Mouse (Mus musculus): Measurements from ENCODE around the gene Uap1l1.

The Uap1l1 gene

DNA sequence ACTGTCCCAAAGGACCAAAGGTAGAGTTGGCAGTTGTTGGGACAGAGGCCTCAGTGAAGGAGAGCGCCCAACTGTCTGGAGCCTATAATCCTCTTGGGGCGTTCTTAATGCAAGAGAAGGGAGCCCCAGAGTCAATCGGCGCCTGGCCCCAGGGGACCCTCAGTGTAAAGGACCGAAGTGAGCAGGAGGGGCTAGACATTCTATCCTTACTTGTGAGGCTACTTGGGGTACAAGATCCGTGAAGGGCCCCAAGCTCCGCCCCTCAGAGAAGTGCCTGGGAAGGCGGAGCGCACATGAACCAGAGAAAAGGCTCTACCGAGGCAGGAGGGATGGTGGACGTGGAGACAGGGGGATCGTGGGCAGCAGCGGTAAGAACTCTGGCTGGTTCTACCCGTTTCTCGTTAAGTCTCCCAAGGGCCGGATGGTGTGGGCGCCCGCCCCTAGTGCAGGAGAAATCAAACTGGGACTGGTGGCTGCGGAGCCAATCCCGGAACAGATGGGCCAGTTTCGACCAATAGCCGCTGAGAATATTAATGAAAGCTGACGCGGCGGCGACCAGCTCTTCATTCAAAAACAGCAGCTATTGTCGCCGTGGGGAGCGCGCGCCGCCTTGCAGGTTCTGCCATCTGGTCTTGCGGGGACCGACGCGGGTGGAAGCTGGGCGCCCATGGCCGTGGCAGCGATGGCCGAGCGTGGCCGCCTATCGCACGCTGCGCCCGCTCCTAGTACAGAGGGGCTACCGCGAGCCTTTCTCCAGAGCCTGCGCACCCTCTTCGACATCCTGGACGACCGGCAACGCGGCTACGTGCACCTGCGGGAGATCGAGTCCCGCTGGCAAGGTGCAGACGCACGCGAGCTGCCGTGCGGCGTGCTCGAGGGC is 6.5 kb upstream of the Uap1l1 start, which contains the start of gene Sapcd2:
Sapcd2 (plus strand) TSS at position 558 of the 880 bp plus-strand sequence.
- DNase-seq (ENCODE audit: low read depth, low spot score): peak; percentile 82

- DNase-seq (ENCODE audit: low read depth, low spot score): no peak
These were observed 4.5 kb upstream of the Uap1l1 start for GRCm38 (mm10) chr2:25369996-25370395.

DNA sequence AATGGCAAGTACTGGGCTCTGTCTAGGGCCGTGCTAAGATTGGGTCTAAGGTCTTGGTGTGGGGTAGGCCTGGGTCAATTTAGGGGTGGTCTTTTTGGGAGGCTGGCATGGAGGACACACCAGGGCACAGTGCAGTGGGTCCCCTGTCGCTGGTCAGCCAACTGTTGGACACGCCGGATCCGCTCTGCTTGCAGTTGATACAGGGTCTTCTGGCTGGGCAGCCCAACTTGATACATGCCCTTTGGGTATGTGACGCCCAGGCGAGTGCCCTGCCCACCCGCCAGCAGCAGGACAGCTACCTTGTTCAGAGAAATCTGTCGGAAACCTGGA is 756 bp downstream of the Uap1l1 start:
- DNase-seq (ENCODE audit: low read depth, low spot score): no peak

DNA sequence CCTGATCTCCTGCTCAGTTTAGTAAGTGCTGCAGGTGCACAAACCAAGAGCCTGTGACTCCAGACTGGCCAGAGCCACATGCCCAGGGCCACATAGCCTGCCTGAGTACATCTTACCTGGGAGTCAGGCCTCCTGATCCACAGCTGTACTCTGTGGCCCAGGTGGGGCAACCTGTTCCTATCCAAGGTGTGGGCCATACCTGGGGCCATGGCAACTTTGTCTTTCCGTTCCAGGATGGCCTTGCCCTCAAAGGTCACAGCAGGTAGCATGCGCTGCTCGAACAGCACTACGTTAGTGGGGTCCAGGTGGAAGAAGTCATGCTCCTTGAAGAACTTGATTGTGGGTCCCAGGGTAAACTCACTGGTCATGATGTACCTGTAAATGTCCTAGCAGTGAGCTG is 1.2 kb downstream of the Uap1l1 start:
- no peak for DNase-seq (ENCODE audit: low read depth, low spot score)

- no peak for DNase-seq (ENCODE audit: low read depth, low spot score)
These were observed 1.9 kb downstream of the Uap1l1 start for GRCm38 (mm10) chr2:25363478-25364178.

GRCm38 (mm10) chr2:25359848-25360247 is 5.6 kb downstream of the Uap1l1 start:
- no peak for DNase-seq (ENCODE audit: low read depth, low spot score)

DNA sequence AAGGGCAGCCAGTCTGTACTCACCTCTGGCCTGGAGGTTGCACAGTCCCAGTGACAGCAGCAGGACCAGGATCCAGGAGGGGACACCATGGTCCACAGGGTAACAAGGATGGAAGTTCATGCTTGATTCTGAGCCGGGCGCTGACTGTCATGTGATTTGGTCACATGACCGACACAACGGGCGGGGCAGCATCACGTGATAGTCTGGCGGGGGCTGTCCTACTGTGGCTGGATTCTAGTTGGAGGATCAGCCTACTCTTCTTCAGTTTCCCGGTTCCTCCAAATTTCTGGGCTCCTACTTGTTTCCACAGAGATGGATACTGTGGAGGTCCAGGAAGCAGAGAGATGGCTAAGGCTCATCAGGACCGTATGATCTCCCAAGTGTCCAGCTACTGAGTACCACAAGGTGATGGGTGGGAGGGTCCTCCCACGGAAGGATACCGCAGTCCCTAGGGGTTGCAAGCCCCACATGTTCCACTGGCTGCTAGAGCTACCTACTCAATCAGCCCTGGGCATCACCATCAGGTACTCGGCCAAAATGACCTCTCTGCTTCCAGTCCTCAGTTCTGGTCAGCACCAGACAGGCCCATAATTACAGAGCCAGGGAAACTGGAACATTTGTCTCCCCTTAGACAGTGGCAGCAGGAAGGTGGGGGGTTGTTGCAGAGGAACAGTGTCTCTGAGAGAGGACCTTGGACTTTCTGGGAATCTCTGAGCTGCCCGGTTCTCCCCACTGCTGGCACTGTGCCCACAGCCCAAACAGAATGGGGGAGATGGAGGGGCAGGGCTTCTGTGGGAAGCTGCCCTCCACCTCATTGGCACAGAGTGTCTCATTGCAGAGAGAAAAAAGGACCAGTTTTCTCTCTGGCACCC is 9.0 kb downstream of the Uap1l1 start, which contains the start of gene Dpp7:
Dpp7 (minus strand) TSS at position 152 of the 872 bp plus-strand sequence.
- DNase-seq (ENCODE audit: low read depth, low spot score): peak; percentile 81

- no peak for DNase-seq (ENCODE audit: low read depth, low spot score)
These were observed 9.9 kb downstream of the Uap1l1 start for GRCm38 (mm10) chr2:25355419-25356066.

- DNase-seq (ENCODE audit: low read depth, low spot score): no peak
These were observed 11.3 kb downstream of the Uap1l1 start for GRCm38 (mm10) chr2:25354211-25354610.

DNA sequence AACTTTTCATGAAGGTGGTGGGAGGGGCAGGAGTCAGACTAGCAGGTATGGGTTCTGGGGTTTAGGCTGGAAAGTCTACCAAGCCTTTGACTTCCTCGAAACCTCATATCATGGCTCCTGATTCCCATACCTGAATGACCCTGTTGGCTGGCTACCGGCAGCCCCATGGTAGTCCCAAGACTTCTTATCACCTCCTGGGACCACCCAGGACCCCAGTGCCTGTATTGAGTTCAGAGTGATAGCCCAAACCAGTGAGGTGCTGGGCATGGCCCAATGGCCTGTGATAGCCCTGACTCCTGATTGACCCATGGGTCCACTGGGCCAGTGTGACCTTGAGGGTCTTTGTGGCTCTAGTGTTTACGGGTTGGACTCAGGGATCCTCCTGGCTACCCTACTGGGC is 14.8 kb downstream of the Uap1l1 start:
- no peak for DNase-seq (ENCODE audit: low read depth, low spot score)

- DNase-seq (ENCODE audit: low read depth, low spot score): no peak
These were observed 16.0 kb downstream of the Uap1l1 start for GRCm38 (mm10) chr2:25349499-25349898.

DNA sequence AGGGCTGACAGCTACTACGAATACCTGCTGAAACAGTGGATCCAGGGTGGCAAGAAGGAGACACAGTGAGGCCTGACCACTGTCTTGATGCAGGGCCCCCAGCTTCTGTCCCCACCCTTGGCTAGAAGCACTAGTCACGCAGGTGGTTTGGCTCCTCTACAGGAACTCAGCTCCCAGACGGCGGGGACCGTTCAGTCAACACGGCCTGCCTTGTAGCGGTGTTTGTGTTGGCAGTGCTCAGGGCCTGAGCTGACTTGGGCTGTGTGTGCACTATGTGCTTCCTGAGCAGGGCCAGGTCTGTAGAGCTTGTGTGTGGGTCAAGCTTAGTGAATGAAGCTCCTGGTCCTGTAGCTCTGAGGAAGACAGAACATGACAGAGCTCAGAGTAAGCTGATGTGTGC is 17.3 kb downstream of the Uap1l1 start:
- no peak for DNase-seq (ENCODE audit: low read depth, low spot score)

- no peak for DNase-seq (ENCODE audit: low read depth, low spot score)
These were observed 27.2 kb downstream of the Uap1l1 start for GRCm38 (mm10) chr2:25338303-25338702.

- no peak for DNase-seq (ENCODE audit: low read depth, low spot score)
These were observed 31.9 kb downstream of the Uap1l1 start for GRCm38 (mm10) chr2:25333569-25333968.

GRCm38 (mm10) chr2:25332286-25333160 is 33.0 kb downstream of the Uap1l1 start, which contains the start of gene Man1b1:
Gene Man1b1 (plus strand): TSS chr2:25332338.
- peak; percentile 100 for DNase-seq (ENCODE audit: low read depth, low spot score)

DNA sequence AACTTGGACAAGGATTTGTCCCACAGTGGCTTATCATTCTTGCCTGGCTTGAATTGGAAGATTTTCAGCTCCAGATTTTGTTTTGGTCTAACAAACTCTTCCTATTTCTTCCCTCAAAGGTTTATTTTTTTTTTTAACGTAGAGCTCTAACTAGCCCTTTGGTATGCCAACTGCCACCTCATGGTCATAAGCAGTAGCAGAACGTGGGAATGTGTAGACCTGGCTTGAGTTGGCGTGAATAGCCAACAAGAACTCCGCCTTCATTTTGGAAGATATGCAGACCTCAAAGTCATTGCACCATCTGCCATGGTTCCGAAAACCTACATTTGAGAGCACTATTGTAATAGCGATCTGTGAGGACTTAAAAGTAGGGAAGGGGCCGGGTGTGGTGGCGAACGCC is 34.0 kb downstream of the Uap1l1 start:
- DNase-seq (ENCODE audit: low read depth, low spot score): no peak

DNA sequence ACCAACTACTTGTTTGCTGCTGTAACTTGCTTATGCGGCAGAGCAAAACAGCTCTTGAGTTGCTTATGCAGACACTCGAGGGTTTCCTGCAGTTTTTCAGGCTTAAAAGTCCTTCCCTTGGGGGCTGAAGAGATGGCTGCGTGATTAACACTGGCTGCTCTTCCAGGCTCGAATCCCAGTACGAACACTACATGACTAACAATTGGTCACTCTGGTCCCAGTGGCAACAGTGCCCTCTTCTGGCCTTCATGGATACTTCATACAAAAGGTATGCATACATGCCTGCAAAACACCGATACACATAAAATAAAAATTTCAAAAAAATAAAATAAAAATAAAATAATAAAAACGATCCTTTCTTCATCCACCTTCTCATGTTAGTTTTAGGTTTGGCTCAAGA is 37.0 kb downstream of the Uap1l1 start:
- DNase-seq (ENCODE audit: low read depth, low spot score): peak; percentile 23

GRCm38 (mm10) chr2:25326036-25326435 is 39.4 kb downstream of the Uap1l1 start:
- no peak for DNase-seq (ENCODE audit: low read depth, low spot score)

GRCm38 (mm10) chr2:25320084-25320483 is 45.4 kb downstream of the Uap1l1 start:
- DNase-seq (ENCODE audit: low read depth, low spot score): no peak
